Mouse (Mus musculus) limb, embryonic 13.5 days (tissue): ENCODE data around the gene Plekhg1. TPM values are rescaled to one million over a fixed set of nuclear protein-coding genes. Genes with fewer than 3 reads are reported as not detected.

Experiments
- ATAC-seq: fragments of 200-750 bp; cut with Nextera tagmentation; 2 replicates; pipeline ENCODE4 v1.8.0; 2017; ENCODE audit warnings: low read depth, moderate number of reproducible peaks, moderate TSS enrichment; ENCODE audit not compliant: low FRiP score
- H3K27ac ChIP-seq: fragments of 300-500 bp; sonication (generic); 2 replicates; pipeline ENCODE4 v1.5.1; 2015; ENCODE audit warnings: inconsistent platforms, mild to moderate bottlenecking, moderate library complexity
- H3K27me3 ChIP-seq: fragments of 300-500 bp; sonication (generic); 2 replicates; pipeline ENCODE4 v1.6.1; 2015; ENCODE audit warnings: mild to moderate bottlenecking, inconsistent platforms
- H3K36me3 ChIP-seq: fragments of 300-500 bp; sonication (generic); 2 replicates; pipeline ENCODE4 v1.6.1; 2015; ENCODE audit warnings: inconsistent platforms, mild to moderate bottlenecking, moderate library complexity
- H3K4me1 ChIP-seq: fragments of 300-500 bp; sonication (generic); 2 replicates; pipeline ENCODE4 v1.6.1; 2015; ENCODE audit warnings: inconsistent platforms
- H3K4me2 ChIP-seq: fragments of 300-500 bp; sonication (generic); replicated peaks from 2 replicates; pipeline ENCODE4 v1.6.1; 2015; ENCODE audit warnings: inconsistent platforms, mild to moderate bottlenecking, moderate library complexity
- H3K4me3 ChIP-seq: fragments of 300-500 bp; sonication (generic); 2 replicates; pipeline ENCODE4 v1.5.1; 2015; ENCODE audit warnings: moderate library complexity, mild to moderate bottlenecking, inconsistent platforms
- H3K9ac ChIP-seq: fragments of 300-500 bp; sonication (generic); 2 replicates; pipeline ENCODE4 v1.6.1; 2015; ENCODE audit warnings: mild to moderate bottlenecking, inconsistent platforms
- H3K9me3 ChIP-seq: fragments of 300-500 bp; sonication (generic); 2 replicates; pipeline ENCODE4 v1.6.1; 2016; ENCODE audit warnings: inconsistent platforms
- WGBS: fragments of 180-500 bp; shearing (Covaris S2); methylation state at CpG from one replicate; pipeline ENCODE4 v1.1.7; 2015; 5-methylcytosine and 5-hydroxymethylcytosine counted together
- polyA plus RNA-seq: library from polyadenylated mRNA; unstranded; fragments of >200 nt; fragmentation: Nextera tagmentation; extraction: Ambion mirVana; gene quantifications from 2 replicates; pipeline ENCODE4 v1.2.1, GENCODE M21; 2015

Plekhg1 gene
- polyA plus RNA-seq, 1 experiment from 2014 or later, result 15.9 TPM

- Histone ChIP-seq H3K27ac (no peak overlapping the region), H3K9ac (no peak overlapping the region)
Observed at GRCm38 (mm10) chr10:3975898-3976622, 235.9 kb downstream of the Plekhg1 start.

GRCm38 (mm10) chr10:3976623-3977010 is 236.5 kb downstream of the Plekhg1 start:
- ATAC-seq, result no peak
- H3K27ac ChIP-seq, result no peak overlapping the region
- peaks cover 31% of the 10 kb centered on the region for H3K4me1 ChIP-seq
- no peak overlapping the region for H3K4me3 ChIP-seq
- 76% methylated on average over 4 of the region's 4 CpGs for WGBS
- no peaks in the 10 kb centered on the region for H3K27me3 ChIP-seq
- peaks cover 29% of the 10 kb centered on the region for H3K36me3 ChIP-seq
- no peaks in the 10 kb centered on the region for H3K9me3 ChIP-seq
- H3K4me2 ChIP-seq, result no peak overlapping the region
- no peak overlapping the region for H3K9ac ChIP-seq

More at GRCm38 (mm10) chr10:3975898-3976622, 235.9 kb downstream of the Plekhg1 start:
- Histone ChIP-seq H3K27me3 (no peaks in the 10 kb centered on the region), H3K4me1 (peaks cover 31% of the 10 kb centered on the region), H3K36me3 (peaks cover 24% of the 10 kb centered on the region), H3K9me3 (no peaks in the 10 kb centered on the region), H3K4me2 (no peak overlapping the region), H3K4me3 (no peak overlapping the region)
- 31% methylated on average over 6 of the region's 6 CpGs for WGBS
- no peak for ATAC-seq

- Histone ChIP-seq H3K27me3 (no peaks in the 10 kb centered on the region), H3K4me3 (no peak overlapping the region), H3K36me3 (peaks cover 30% of the 10 kb centered on the region), H3K4me1 (peaks cover 23% of the 10 kb centered on the region), H3K27ac (no peak overlapping the region), H3K9ac (no peak overlapping the region), H3K4me2 (no peak overlapping the region), H3K9me3 (no peaks in the 10 kb centered on the region)
- WGBS, result 83% methylated on average over 3 of the region's 3 CpGs
- ATAC-seq, result no peak
Observed at GRCm38 (mm10) chr10:3978326-3978725, 238.2 kb downstream of the Plekhg1 start.

- Histone ChIP-seq H3K4me1 (peaks cover 23% of the 10 kb centered on the region), H3K9me3 (no peaks in the 10 kb centered on the region), H3K27ac (no peak overlapping the region), H3K4me2 (no peak overlapping the region), H3K36me3 (peaks cover 30% of the 10 kb centered on the region), H3K4me3 (no peak overlapping the region), H3K9ac (no peak overlapping the region), H3K27me3 (no peaks in the 10 kb centered on the region)
- ATAC-seq, result no peak
- 86% methylated on average over 5 of the region's 5 CpGs for WGBS
Observed at GRCm38 (mm10) chr10:3978792-3979488, 238.8 kb downstream of the Plekhg1 start.

- H3K4me3 ChIP-seq, result no peak overlapping the region
- H3K9ac ChIP-seq, result no peak overlapping the region
- H3K36me3 ChIP-seq, result peaks cover 34% of the 10 kb centered on the region
- no peak overlapping the region for H3K4me2 ChIP-seq
- H3K4me1 ChIP-seq, result peaks cover 15% of the 10 kb centered on the region
- no peaks in the 10 kb centered on the region for H3K9me3 ChIP-seq
- no peak for ATAC-seq
- no peaks in the 10 kb centered on the region for H3K27me3 ChIP-seq
- WGBS, result 89% methylated on average over 4 of the region's 4 CpGs
- no peak overlapping the region for H3K27ac ChIP-seq
Observed at GRCm38 (mm10) chr10:3980231-3980630, 240.1 kb downstream of the Plekhg1 start.

- no peak overlapping the region for H3K9ac ChIP-seq
- H3K4me3 ChIP-seq, result no peak overlapping the region
- no peak overlapping the region for H3K27ac ChIP-seq
- no peaks in the 10 kb centered on the region for H3K4me1 ChIP-seq
- H3K36me3 ChIP-seq, result peaks cover 28% of the 10 kb centered on the region
- no peaks in the 10 kb centered on the region for H3K27me3 ChIP-seq
- no peak for ATAC-seq
- WGBS, result 93% methylated on average over 6 of the region's 6 CpGs
- H3K4me2 ChIP-seq, result no peak overlapping the region
- H3K9me3 ChIP-seq, result no peaks in the 10 kb centered on the region
Observed at GRCm38 (mm10) chr10:3990295-3990883, 250.2 kb downstream of the Plekhg1 start.

GRCm38 (mm10) chr10:3993365-3994102 is 253.4 kb downstream of the Plekhg1 start:
- H3K4me3 ChIP-seq, result no peak overlapping the region
- WGBS, result 90% methylated on average over 8 of the region's 8 CpGs
- H3K9ac ChIP-seq, result no peak overlapping the region
- no peak overlapping the region for H3K4me2 ChIP-seq
- no peak overlapping the region for H3K27ac ChIP-seq
- peaks cover 26% of the 10 kb centered on the region for H3K36me3 ChIP-seq
- no peaks in the 10 kb centered on the region for H3K4me1 ChIP-seq
- H3K9me3 ChIP-seq, result no peaks in the 10 kb centered on the region
- ATAC-seq, result no peak
- H3K27me3 ChIP-seq, result no peaks in the 10 kb centered on the region

- H3K4me1 ChIP-seq, result no peaks in the 10 kb centered on the region
- H3K27ac ChIP-seq, result no peak overlapping the region
- no peak overlapping the region for H3K9ac ChIP-seq
- 84% methylated on average over 4 of the region's 4 CpGs for WGBS
- no peak for ATAC-seq
- no peak overlapping the region for H3K4me2 ChIP-seq
- H3K36me3 ChIP-seq, result peaks cover 13% of the 10 kb centered on the region
- H3K9me3 ChIP-seq, result no peaks in the 10 kb centered on the region
- no peaks in the 10 kb centered on the region for H3K27me3 ChIP-seq
- no peak overlapping the region for H3K4me3 ChIP-seq
Observed at GRCm38 (mm10) chr10:3995277-3995676, 255.1 kb downstream of the Plekhg1 start.

GRCm38 (mm10) chr10:3996170-3996876 is 256.2 kb downstream of the Plekhg1 start:
- peak; percentile 84 for ATAC-seq
- WGBS, result 55% methylated on average over 15 of the region's 15 CpGs

GRCm38 (mm10) chr10:3997851-3998426 is 257.8 kb downstream of the Plekhg1 start:
- 78% methylated on average over 7 of the region's 7 CpGs for WGBS
- ATAC-seq, result no peak

More at GRCm38 (mm10) chr10:3996170-3996876, 256.2 kb downstream of the Plekhg1 start:
- no peaks in the 10 kb centered on the region for H3K27me3 ChIP-seq
- peaks cover 6% of the 10 kb centered on the region for H3K36me3 ChIP-seq
- no peak overlapping the region for H3K4me2 ChIP-seq
- no peak overlapping the region for H3K9ac ChIP-seq
- no peak overlapping the region for H3K27ac ChIP-seq
- H3K4me1 ChIP-seq, result no peaks in the 10 kb centered on the region
- no peaks in the 10 kb centered on the region for H3K9me3 ChIP-seq
- no peak overlapping the region for H3K4me3 ChIP-seq

GRCm38 (mm10) chr10:4002711-4003110 is 262.5 kb downstream of the Plekhg1 start:
- Histone ChIP-seq H3K4me2 (no peak overlapping the region), H3K36me3 (0 out of 2 replicates have a peak, but pooled peaks cover under 1% of the 10 kb centered on the region), H3K4me1 (peaks cover 22% of the 10 kb centered on the region), H3K9me3 (no peaks in the 10 kb centered on the region), H3K27ac (no peak overlapping the region; the same call in 1 of the 2 replicates), H3K4me3 (no peak overlapping the region), H3K9ac (no peak overlapping the region), H3K27me3 (no peaks in the 10 kb centered on the region)
- 84% methylated on average over 5 of the region's 5 CpGs for WGBS
- no peak for ATAC-seq

More at GRCm38 (mm10) chr10:3997851-3998426, 257.8 kb downstream of the Plekhg1 start:
- no peak overlapping the region for H3K9ac ChIP-seq
- no peak overlapping the region for H3K4me2 ChIP-seq
- 0 out of 2 replicates have a peak, but pooled peaks cover 5% of the 10 kb centered on the region for H3K36me3 ChIP-seq
- H3K27ac ChIP-seq, result no peak overlapping the region
- no peak overlapping the region for H3K4me3 ChIP-seq
- no peaks in the 10 kb centered on the region for H3K9me3 ChIP-seq
- 0 out of 2 replicates have a peak, but pooled peaks cover 8% of the 10 kb centered on the region for H3K4me1 ChIP-seq
- no peaks in the 10 kb centered on the region for H3K27me3 ChIP-seq
